Mouse (Mus musculus) frontal cortex, postnatal 36 days (tissue): Measurements from ENCODE around the gene Fads6.

Experiments used
- DNase-seq, 2 experiments: peaks; one replicate each; pipeline ENCODE4 v3.0.0; 2022; ENCODE audit warnings: low spot score in 2 of 2

The Fads6 gene

GRCm38 (mm10) chr11:115300745-115301144 lies 3.3 kb upstream of the Fads6 start:
- no peak for DNase-seq

- no peak for DNase-seq
These were observed 697 bp upstream of the Fads6 start for GRCm38 (mm10) chr11:115298160-115298559.

- DNase-seq: no peak
These were observed 822 bp downstream of the Fads6 start for GRCm38 (mm10) chr11:115296471-115297210.

GRCm38 (mm10) chr11:115295939-115296338 lies 1.5 kb downstream of the Fads6 start:
- DNase-seq: no peak

- no peak for DNase-seq
These were observed 4.7 kb downstream of the Fads6 start for GRCm38 (mm10) chr11:115292631-115293375.

- DNase-seq: no peak
These were observed 6.0 kb downstream of the Fads6 start for GRCm38 (mm10) chr11:115291503-115291902.

GRCm38 (mm10) chr11:115290919-115291318 lies 6.5 kb downstream of the Fads6 start:
- no peak for DNase-seq

- no peak for DNase-seq
These were observed 7.1 kb downstream of the Fads6 start for GRCm38 (mm10) chr11:115290314-115290713.

GRCm38 (mm10) chr11:115289885-115290284 lies 7.6 kb downstream of the Fads6 start:
- no peak for DNase-seq

GRCm38 (mm10) chr11:115288305-115288704 lies 9.2 kb downstream of the Fads6 start:
- no peak for DNase-seq

- DNase-seq: no peak
These were observed 10.1 kb downstream of the Fads6 start for GRCm38 (mm10) chr11:115287386-115287785.

- DNase-seq: peak in 1 of 2 experiments; percentile 54
These were observed 11.1 kb downstream of the Fads6 start for GRCm38 (mm10) chr11:115286201-115286993.

- DNase-seq: no peak
These were observed 12.2 kb downstream of the Fads6 start for GRCm38 (mm10) chr11:115285282-115285681.

GRCm38 (mm10) chr11:115283891-115284620 lies 13.4 kb downstream of the Fads6 start:
- no peak for DNase-seq

- DNase-seq: no peak
These were observed 14.0 kb downstream of the Fads6 start for GRCm38 (mm10) chr11:115283486-115283765.

GRCm38 (mm10) chr11:115282723-115283485 lies 14.6 kb downstream of the Fads6 start:
- DNase-seq: no peak

- peak in 1 of 2 experiments; percentile 28 for DNase-seq
These were observed 15.2 kb downstream of the Fads6 start for GRCm38 (mm10) chr11:115282295-115282694.

- DNase-seq: no peak
These were observed 17.7 kb downstream of the Fads6 start for GRCm38 (mm10) chr11:115279726-115280125.

GRCm38 (mm10) chr11:115278176-115278575 lies 19.3 kb downstream of the Fads6 start:
- no peak for DNase-seq

GRCm38 (mm10) chr11:115277604-115277975 lies 19.9 kb downstream of the Fads6 start:
- no peak for DNase-seq
